Mouse (Mus musculus) CD4-positive helper T cell, adult 2 months (primary cell): ENCODE data around the gene Ppard.
"Not testable (repeated sequence)": the region's sequence is repeated elsewhere in the genome, so short reads cannot be mapped to it uniquely, and the experiment has no call there.

ENCODE experiments used
- DNase-seq: peaks from one replicate; pipeline ENCODE4 v3.0.0-alpha.2; 2012; ENCODE audit warnings: low read depth, missing footprints, low spot score

The Ppard gene

GRCm38 (mm10) chr17:28313212-28313879, 80.8 kb downstream of the Ppard start, which contains the start of gene Fance:
TSS of gene Fance (plus strand) at chr17:28313519.
- peak; percentile 99 for DNase-seq

- no peak for DNase-seq
Observed at GRCm38 (mm10) chr17:28313880-28314225, 81.4 kb downstream of the Ppard start.

- no peak for DNase-seq
Observed at GRCm38 (mm10) chr17:28315611-28316160, 83.2 kb downstream of the Ppard start.

GRCm38 (mm10) chr17:28316476-28316875, 84.0 kb downstream of the Ppard start:
- DNase-seq, result no peak

GRCm38 (mm10) chr17:28317091-28317490, 84.6 kb downstream of the Ppard start:
- no peak for DNase-seq

- no peak for DNase-seq
Observed at GRCm38 (mm10) chr17:28317725-28318124, 85.2 kb downstream of the Ppard start.

GRCm38 (mm10) chr17:28321700-28322099, 89.2 kb downstream of the Ppard start:
- no peak for DNase-seq

GRCm38 (mm10) chr17:28323786-28324185, 91.3 kb downstream of the Ppard start:
- no peak for DNase-seq

- not testable (repeated sequence) for DNase-seq
Observed at GRCm38 (mm10) chr17:28324416-28324815, 91.9 kb downstream of the Ppard start.

GRCm38 (mm10) chr17:28325751-28326150, 93.3 kb downstream of the Ppard start:
- DNase-seq, result no peak

GRCm38 (mm10) chr17:28326951-28327350, 94.5 kb downstream of the Ppard start:
- no peak for DNase-seq

GRCm38 (mm10) chr17:28327673-28328325, 95.3 kb downstream of the Ppard start:
- no peak for DNase-seq

- peak; percentile 97 for DNase-seq
Observed at GRCm38 (mm10) chr17:28328366-28328928, 95.9 kb downstream of the Ppard start, which contains the start of gene Rpl10a. TSS of gene Rpl10a (plus strand) at chr17:28328471.

- no peak for DNase-seq
Observed at GRCm38 (mm10) chr17:28328946-28329345, 96.4 kb downstream of the Ppard start.

GRCm38 (mm10) chr17:28329503-28330231, 97.2 kb downstream of the Ppard start:
- peak; percentile 36 for DNase-seq

- DNase-seq, result no peak
Observed at GRCm38 (mm10) chr17:28330232-28330546, 97.7 kb downstream of the Ppard start.

GRCm38 (mm10) chr17:28330590-28330989, 98.1 kb downstream of the Ppard start:
- DNase-seq, result not testable (repeated sequence)

GRCm38 (mm10) chr17:28331241-28332112, 99.0 kb downstream of the Ppard start:
- no peak for DNase-seq

- no peak for DNase-seq
Observed at GRCm38 (mm10) chr17:28332113-28332914, 99.8 kb downstream of the Ppard start.

GRCm38 (mm10) chr17:28332915-28333546, 100.5 kb downstream of the Ppard start:
- no peak for DNase-seq
